Mouse (Mus musculus): ENCODE data around the gene Cyp2u1.
A peak's percentile ranks its signal among the peaks of the same experiment; 100 is the strongest.
"Not testable (repeated sequence)": the region's sequence is repeated elsewhere in the genome, so short reads cannot be mapped to it uniquely, and the experiment has no call there.

The Cyp2u1 gene

GRCm38 (mm10) chr3:131302452-131303319 is at the start of gene Cyp2u1:
Gene Cyp2u1, minus strand, starts transcription at chr3:131303227.
- DNase-seq (ENCODE audit: low read depth, low spot score), result peak; percentile 88
- no peaks in the 10 kb centered on the region for H3K27me3 ChIP-seq (ENCODE audit: control insufficient read depth, insufficient read depth, low read length, poor library complexity, severe bottlenecking)
- no peaks in the 10 kb centered on the region for H3K36me3 ChIP-seq (ENCODE audit: control insufficient read depth, insufficient read depth, low read length, poor library complexity, severe bottlenecking)

DNA sequence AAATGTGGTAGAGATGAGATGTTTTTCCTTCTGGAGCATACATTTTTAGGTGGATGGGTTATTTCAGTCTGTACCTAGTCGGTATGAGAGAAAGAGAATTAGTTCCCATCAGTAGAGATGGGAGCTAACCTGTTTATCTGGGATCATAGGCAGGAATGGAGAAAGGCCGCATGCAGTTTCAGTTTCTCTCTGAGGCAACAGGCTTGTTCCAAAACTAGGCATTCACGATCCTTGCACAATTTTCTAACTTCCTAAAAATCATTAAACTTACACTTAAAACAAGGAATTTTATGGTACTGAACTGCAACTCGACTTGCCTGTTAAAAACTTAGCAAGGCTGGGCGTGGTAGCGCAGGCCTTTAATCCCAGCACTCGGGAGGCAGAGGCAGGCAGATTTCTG is 47.5 kb upstream of the Cyp2u1 start:
- DNase-seq (ENCODE audit: low read depth, low spot score), result no peak
- H3K27me3 ChIP-seq (ENCODE audit: control insufficient read depth, insufficient read depth, low read length, poor library complexity, severe bottlenecking), result no peaks in the 10 kb centered on the region
- no peaks in the 10 kb centered on the region for H3K36me3 ChIP-seq (ENCODE audit: control insufficient read depth, insufficient read depth, low read length, poor library complexity, severe bottlenecking)

DNA sequence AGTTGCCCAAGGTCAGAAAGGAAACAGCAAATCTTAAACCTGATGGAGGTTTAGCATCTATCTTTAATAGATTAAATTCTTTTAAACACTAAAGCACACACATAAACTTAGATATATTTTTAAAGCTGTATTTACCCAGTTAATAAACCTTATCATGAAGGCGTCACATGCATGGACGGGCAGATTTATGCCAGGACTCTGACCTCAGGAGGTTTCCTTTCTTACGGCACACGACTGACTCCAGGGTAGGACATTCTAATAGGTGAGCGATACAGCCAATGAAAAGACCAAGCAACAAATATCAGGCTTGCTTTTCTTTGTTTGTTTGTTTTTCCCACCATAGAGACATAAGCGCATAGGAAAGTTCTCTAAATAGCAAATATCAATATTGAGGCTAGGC is 46.0 kb upstream of the Cyp2u1 start:
- Histone ChIP-seq H3K36me3 (ENCODE audit: control insufficient read depth, insufficient read depth, low read length, poor library complexity, severe bottlenecking) (no peaks in the 10 kb centered on the region), H3K27me3 (ENCODE audit: control insufficient read depth, insufficient read depth, low read length, poor library complexity, severe bottlenecking) (no peaks in the 10 kb centered on the region)
- no peak for DNase-seq (ENCODE audit: low read depth, low spot score)

GRCm38 (mm10) chr3:131348579-131348950 is 45.5 kb upstream of the Cyp2u1 start:
- Histone ChIP-seq H3K27me3 (ENCODE audit: control insufficient read depth, insufficient read depth, low read length, poor library complexity, severe bottlenecking) (no peaks in the 10 kb centered on the region), H3K36me3 (ENCODE audit: control insufficient read depth, insufficient read depth, low read length, poor library complexity, severe bottlenecking) (no peaks in the 10 kb centered on the region)

GRCm38 (mm10) chr3:131347831-131348578 is 45.0 kb upstream of the Cyp2u1 start:
- Histone ChIP-seq H3K27me3 (ENCODE audit: control insufficient read depth, insufficient read depth, low read length, poor library complexity, severe bottlenecking) (no peaks in the 10 kb centered on the region), H3K36me3 (ENCODE audit: control insufficient read depth, insufficient read depth, low read length, poor library complexity, severe bottlenecking) (no peaks in the 10 kb centered on the region)
- DNase-seq (ENCODE audit: low read depth, low spot score), result peak; percentile 17

More at GRCm38 (mm10) chr3:131348579-131348950, 45.5 kb upstream of the Cyp2u1 start:
- DNase-seq (ENCODE audit: low read depth, low spot score), result no peak

DNA sequence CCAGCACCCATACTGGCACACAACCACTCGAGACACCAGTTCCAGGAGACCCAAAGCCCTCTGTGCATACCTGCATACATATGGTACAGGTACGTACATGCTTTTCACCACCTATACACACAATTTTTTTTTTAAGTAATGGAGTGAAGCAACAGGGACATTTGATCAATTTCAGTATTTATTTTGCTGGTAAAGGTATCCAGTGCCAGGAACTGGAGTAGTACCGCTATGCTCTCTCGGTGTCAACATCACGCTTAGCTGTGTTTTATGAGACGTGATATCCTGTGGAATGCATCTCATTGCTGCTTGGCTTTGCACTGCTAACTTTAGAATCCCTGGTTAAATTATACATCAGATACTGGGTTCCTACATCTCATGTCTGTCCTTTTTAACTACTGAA is 42.9 kb upstream of the Cyp2u1 start:
- no peaks in the 10 kb centered on the region for H3K36me3 ChIP-seq (ENCODE audit: control insufficient read depth, insufficient read depth, low read length, poor library complexity, severe bottlenecking)
- no peak for DNase-seq (ENCODE audit: low read depth, low spot score)
- no peaks in the 10 kb centered on the region for H3K27me3 ChIP-seq (ENCODE audit: control insufficient read depth, insufficient read depth, low read length, poor library complexity, severe bottlenecking)

- H3K36me3 ChIP-seq (ENCODE audit: control insufficient read depth, insufficient read depth, low read length, poor library complexity, severe bottlenecking), result no peaks in the 10 kb centered on the region
- no peak for DNase-seq (ENCODE audit: low read depth, low spot score)
These were observed 40.3 kb upstream of the Cyp2u1 start for GRCm38 (mm10) chr3:131343311-131343710.

DNA sequence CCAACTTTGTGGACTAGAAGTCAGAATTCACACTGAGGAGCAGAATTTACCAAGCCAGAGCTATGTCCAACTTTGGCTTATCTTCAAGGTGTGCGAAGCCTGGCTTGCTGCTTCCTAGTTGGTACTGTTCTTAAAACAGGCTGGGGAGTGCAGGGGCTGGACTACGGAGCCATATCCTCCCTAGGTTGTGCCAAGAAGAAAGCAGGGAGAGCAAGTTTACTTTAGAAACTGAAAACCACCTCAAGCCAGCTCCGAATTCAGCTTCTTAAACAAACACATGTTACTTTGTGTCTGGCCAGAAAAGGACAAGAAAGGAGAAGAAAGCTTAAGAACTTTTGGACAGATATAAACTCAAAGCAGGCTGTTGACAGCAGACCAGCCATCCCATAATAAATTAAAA is 37.9 kb upstream of the Cyp2u1 start:
- no peaks in the 10 kb centered on the region for H3K36me3 ChIP-seq (ENCODE audit: control insufficient read depth, insufficient read depth, low read length, poor library complexity, severe bottlenecking)
- no peak for DNase-seq (ENCODE audit: low read depth, low spot score)
- no peaks in the 10 kb centered on the region for H3K27me3 ChIP-seq (ENCODE audit: control insufficient read depth, insufficient read depth, low read length, poor library complexity, severe bottlenecking)

More at GRCm38 (mm10) chr3:131343311-131343710, 40.3 kb upstream of the Cyp2u1 start:
- no peaks in the 10 kb centered on the region for H3K27me3 ChIP-seq (ENCODE audit: control insufficient read depth, insufficient read depth, low read length, poor library complexity, severe bottlenecking)

- no peak for DNase-seq (ENCODE audit: low read depth, low spot score)
- no peaks in the 10 kb centered on the region for H3K27me3 ChIP-seq (ENCODE audit: control insufficient read depth, insufficient read depth, low read length, poor library complexity, severe bottlenecking)
- no peaks in the 10 kb centered on the region for H3K36me3 ChIP-seq (ENCODE audit: control insufficient read depth, insufficient read depth, low read length, poor library complexity, severe bottlenecking)
These were observed 36.3 kb upstream of the Cyp2u1 start for GRCm38 (mm10) chr3:131339280-131339679.

- not testable (repeated sequence) for H3K36me3 ChIP-seq (ENCODE audit: control insufficient read depth, insufficient read depth, low read length, poor library complexity, severe bottlenecking); DNase-seq (ENCODE audit: low read depth, low spot score); H3K27me3 ChIP-seq (ENCODE audit: control insufficient read depth, insufficient read depth, low read length, poor library complexity, severe bottlenecking)
These were observed 34.7 kb upstream of the Cyp2u1 start for GRCm38 (mm10) chr3:131337749-131338148.

GRCm38 (mm10) chr3:131336629-131337028 is 33.6 kb upstream of the Cyp2u1 start:
- DNase-seq (ENCODE audit: low read depth, low spot score), result no peak
- Histone ChIP-seq H3K27me3 (ENCODE audit: control insufficient read depth, insufficient read depth, low read length, poor library complexity, severe bottlenecking) (no peaks in the 10 kb centered on the region), H3K36me3 (ENCODE audit: control insufficient read depth, insufficient read depth, low read length, poor library complexity, severe bottlenecking) (no peaks in the 10 kb centered on the region)

DNA sequence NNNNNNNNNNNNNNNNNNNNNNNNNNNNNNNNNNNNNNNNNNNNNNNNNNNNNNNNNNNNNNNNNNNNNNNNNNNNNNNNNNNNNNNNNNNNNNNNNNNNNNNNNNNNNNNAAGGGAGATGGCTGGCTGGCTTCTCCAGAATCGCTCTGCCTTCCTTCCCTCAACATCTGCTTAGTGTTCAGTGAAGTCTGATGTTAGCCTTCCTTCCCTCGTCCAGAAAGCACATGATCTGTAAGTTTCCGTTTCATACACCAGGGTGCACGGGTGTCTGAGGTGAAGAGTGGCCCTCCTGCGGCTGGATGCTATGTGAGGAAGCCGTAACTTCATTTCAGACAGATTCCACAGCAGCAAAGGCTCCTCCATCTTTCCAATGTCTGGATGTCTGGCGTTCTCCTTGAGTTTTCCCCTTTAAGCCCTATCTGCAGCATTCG is 32.1 kb upstream of the Cyp2u1 start:
- Histone ChIP-seq H3K36me3 (ENCODE audit: control insufficient read depth, insufficient read depth, low read length, poor library complexity, severe bottlenecking) (no peaks in the 10 kb centered on the region), H3K27me3 (ENCODE audit: control insufficient read depth, insufficient read depth, low read length, poor library complexity, severe bottlenecking) (no peaks in the 10 kb centered on the region)
- DNase-seq (ENCODE audit: low read depth, low spot score), result peak; percentile 15

DNA sequence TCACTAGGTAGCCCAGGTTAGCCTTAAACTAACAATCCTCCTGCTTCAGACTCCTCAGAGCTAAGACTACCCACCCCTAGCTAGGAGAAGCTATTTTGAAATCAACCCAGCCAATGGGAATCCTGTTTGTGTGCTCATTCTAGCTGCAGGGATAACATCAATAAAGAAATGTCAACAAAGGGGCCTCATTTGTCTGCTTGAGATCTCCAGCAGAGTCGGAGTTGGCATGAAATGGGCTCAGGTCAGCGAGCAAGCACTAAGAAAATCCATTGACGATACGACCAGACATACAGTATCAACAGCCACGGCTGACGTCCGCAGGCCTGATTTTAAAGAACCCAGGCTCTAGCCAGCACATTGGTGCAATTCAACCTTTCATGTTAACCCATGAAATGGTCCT is 24.2 kb upstream of the Cyp2u1 start:
- no peaks in the 10 kb centered on the region for H3K27me3 ChIP-seq (ENCODE audit: control insufficient read depth, insufficient read depth, low read length, poor library complexity, severe bottlenecking)
- no peak for DNase-seq (ENCODE audit: low read depth, low spot score)
- no peaks in the 10 kb centered on the region for H3K36me3 ChIP-seq (ENCODE audit: control insufficient read depth, insufficient read depth, low read length, poor library complexity, severe bottlenecking)

DNA sequence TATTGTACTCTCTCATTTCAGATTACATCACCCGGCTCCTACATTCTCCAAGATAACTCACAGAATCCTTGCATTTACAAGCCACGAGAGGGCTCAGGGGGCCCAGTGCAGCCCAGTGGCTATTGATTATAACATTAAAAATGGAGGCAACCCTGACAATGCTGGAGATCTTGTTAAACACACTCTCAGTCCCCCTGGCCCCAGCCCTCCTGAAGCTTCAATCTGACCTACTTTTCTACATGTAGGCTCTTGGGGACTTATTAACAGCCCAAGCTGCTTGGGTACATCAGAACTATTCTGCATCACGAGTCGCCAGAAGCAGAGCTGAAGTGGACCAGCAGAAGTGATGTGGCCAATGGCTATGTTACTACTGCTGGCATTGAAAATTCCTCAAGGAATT is 23.6 kb upstream of the Cyp2u1 start:
- Histone ChIP-seq H3K36me3 (ENCODE audit: control insufficient read depth, insufficient read depth, low read length, poor library complexity, severe bottlenecking) (no peaks in the 10 kb centered on the region), H3K27me3 (ENCODE audit: control insufficient read depth, insufficient read depth, low read length, poor library complexity, severe bottlenecking) (no peaks in the 10 kb centered on the region)
- no peak for DNase-seq (ENCODE audit: low read depth, low spot score)

DNA sequence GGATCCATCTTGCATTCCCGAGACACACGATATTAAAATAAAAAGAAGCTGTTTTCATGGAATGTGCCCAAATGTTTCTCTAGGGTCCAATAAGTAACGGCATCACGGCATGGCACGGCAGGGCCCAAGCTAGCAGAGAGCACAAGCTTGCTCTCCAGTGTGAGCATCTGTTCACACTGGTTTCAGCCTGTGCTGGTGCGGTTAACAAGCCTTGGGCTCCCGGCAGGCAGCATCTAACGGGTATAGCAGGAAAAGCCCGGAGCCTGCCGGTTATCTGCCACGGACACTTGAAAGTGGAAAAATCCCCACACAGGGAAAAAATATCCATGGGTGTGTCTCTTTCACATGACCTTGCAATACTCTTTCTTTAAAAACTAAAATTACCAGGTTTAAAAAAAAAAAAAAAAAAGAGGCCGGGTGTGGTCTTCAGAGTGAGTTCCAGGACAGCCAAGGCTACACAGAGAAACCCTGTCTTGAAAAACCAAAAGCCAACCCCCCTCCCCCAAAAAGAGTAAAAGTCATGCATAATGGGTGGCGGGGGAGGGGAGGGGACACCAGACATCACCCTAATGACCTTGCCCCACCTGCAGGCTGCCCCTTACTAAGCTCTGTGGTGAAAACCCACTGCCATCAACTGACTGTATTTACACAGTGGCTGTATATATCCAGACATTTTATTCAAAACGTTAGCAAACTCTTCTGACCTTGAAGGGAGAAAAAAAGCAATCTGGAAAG is 19.2 kb upstream of the Cyp2u1 start:
- Histone ChIP-seq H3K36me3 (ENCODE audit: control insufficient read depth, insufficient read depth, low read length, poor library complexity, severe bottlenecking) (no peaks in the 10 kb centered on the region), H3K27me3 (ENCODE audit: control insufficient read depth, insufficient read depth, low read length, poor library complexity, severe bottlenecking) (no peaks in the 10 kb centered on the region)
- DNase-seq (ENCODE audit: low read depth, low spot score), result no peak
